8 mouse cellular contexts compared by ENCODE assay signal in genomic region chr13:63901714-63902597, GRCm38 (mm10).
DNase-seq lines count a peak whose midpoint lies in the region; ATAC-seq and TF ChIP-seq lines count a peak whose summit lies in the region.

No protein-coding gene starts in this region.

- 10% methylated on average over 28 of the region's 28 CpGs for WGBS in forebrain, embryonic 12.5 days
- 9% methylated on average over 28 of the region's 28 CpGs for WGBS in heart, embryonic 16.5 days
- WGBS in stomach, embryonic 14.5 days, result 19% methylated on average over 28 of the region's 28 CpGs

- in situ Hi-C loops in ES-E14 (cut with MboI; ENCODE audit: low sequenced_read_pairs in 2 of 2, unreplicated experiment in 2 of 2), result no loop called here

- H3K9ac ChIP-seq in ES-E14 (ENCODE audit: insufficient read depth, low read depth, low read length, poor library complexity, severe bottlenecking), result no peak overlapping the region; the same call in 1 of the 2 replicates
- H3K9ac ChIP-seq in forebrain, embryonic 12.5 days, result no peak overlapping the region
- peak overlapping the region; percentile 74 for H3K9ac ChIP-seq in heart, embryonic 16.5 days (ENCODE audit: low read length)
- no peak overlapping the region; the same call in 1 of the 2 replicates for H3K9ac ChIP-seq in stomach, embryonic 14.5 days (replicated peaks; ENCODE audit: low read depth, low read length)

- no peak overlapping the region for H3K27ac ChIP-seq in ES-E14 (ENCODE audit: insufficient read depth, low read depth, low read length, poor library complexity, severe bottlenecking)
- H3K27ac ChIP-seq in forebrain, embryonic 12.5 days, result no peak overlapping the region
- peak overlapping the region; percentile 61 for H3K27ac ChIP-seq in heart, embryonic 16.5 days (ENCODE audit: low read length)
- peak overlapping the region; percentile 52 for H3K27ac ChIP-seq in stomach, embryonic 14.5 days (ENCODE audit: low read length)

- H3K4me2 ChIP-seq in forebrain, embryonic 12.5 days, result peak overlapping the region; percentile 61
- H3K4me2 ChIP-seq in heart, embryonic 16.5 days (ENCODE audit: low read depth, low read length), result peak overlapping the region; percentile 71
- H3K4me2 ChIP-seq in stomach, embryonic 14.5 days (replicated peaks; ENCODE audit: low read depth, low read length), result peak overlapping the region; percentile 39

- ATAC-seq in forebrain, embryonic 12.5 days (ENCODE audit: low FRiP score), result peak; percentile 30; the same call in 1 of the 2 replicates
- peak; percentile 80 for ATAC-seq in heart, embryonic 16.5 days (replicated peaks; ENCODE audit: extremely low read depth, insufficient read depth, low FRiP score)
- ATAC-seq in megakaryocyte, adult 5-6 weeks (ENCODE audit: poor library complexity, severe bottlenecking), result peak; percentile 48
- ATAC-seq in stomach, embryonic 14.5 days (ENCODE audit: insufficient number of reproducible peaks, insufficient read depth, low FRiP score, low read depth), result peak; percentile 57; the same call in 1 of the 2 replicates

- peaks cover 46% of the 10 kb centered on the region for H3K27me3 ChIP-seq in forebrain, embryonic 12.5 days
- no peaks in the 10 kb centered on the region for H3K27me3 ChIP-seq in heart, embryonic 16.5 days (ENCODE audit: control insufficient read depth, insufficient read depth, low read length)
- no peaks in the 10 kb centered on the region for H3K27me3 ChIP-seq in stomach, embryonic 14.5 days (ENCODE audit: control insufficient read depth, insufficient read depth, low read length)

- no peak for DNase-seq in ES-E14 (ENCODE audit: low read depth, low spot score)
- DNase-seq in brain, adult 2 months (ENCODE audit: low read depth, low spot score), result peak; percentile 85
- peak; percentile 8 to 15 for DNase-seq in left cerebral cortex, adult 8-10 months (ENCODE audit: low spot score in 2 of 2)
- DNase-seq in urinary bladder, postnatal 25 days (ENCODE audit: low spot score), result no peak

- H3K4me3 ChIP-seq in ES-E14 (ENCODE audit: insufficient read depth in 1 of 2, low read depth in 1 of 2, low read length in 2 of 2, poor library complexity in 1 of 2, severe bottlenecking in 1 of 2), result peak overlapping the region; percentile 3 to 48; a peak in 3 of 4 replicates
- H3K4me3 ChIP-seq in forebrain, embryonic 12.5 days (replicated peaks), result peak overlapping the region; percentile 29
- peak overlapping the region; percentile 47 for H3K4me3 ChIP-seq in heart, embryonic 16.5 days (ENCODE audit: low read length)
- H3K4me3 ChIP-seq in stomach, embryonic 14.5 days (ENCODE audit: low read depth, low read length), result peak overlapping the region; percentile 3; the same call in 1 of the 2 replicates

- no peaks in the 10 kb centered on the region for H3K9me3 ChIP-seq in ES-E14 (ENCODE audit: control insufficient read depth, insufficient read depth, low read depth, low read length)
- no peaks in the 10 kb centered on the region for H3K9me3 ChIP-seq in forebrain, embryonic 12.5 days
- H3K9me3 ChIP-seq in heart, embryonic 16.5 days (replicated peaks; ENCODE audit: control insufficient read depth, low read length), result no peaks in the 10 kb centered on the region
- H3K9me3 ChIP-seq in stomach, embryonic 14.5 days (ENCODE audit: control insufficient read depth, low read depth, low read length), result no peaks in the 10 kb centered on the region

- H3K36me3 ChIP-seq in ES-E14 (ENCODE audit: control insufficient read depth, insufficient read depth, low read length, poor library complexity, severe bottlenecking), result peaks cover 2% of the 10 kb centered on the region; the same call in 1 of the 2 replicates
- H3K36me3 ChIP-seq in forebrain, embryonic 12.5 days (replicated peaks), result no peaks in the 10 kb centered on the region
- no peaks in the 10 kb centered on the region for H3K36me3 ChIP-seq in heart, embryonic 16.5 days (ENCODE audit: control insufficient read depth, insufficient read depth)
- no peaks in the 10 kb centered on the region; the same call in 1 of the 2 replicates for H3K36me3 ChIP-seq in stomach, embryonic 14.5 days (ENCODE audit: control insufficient read depth, insufficient read depth, low read length)

- H3K4me1 ChIP-seq in ES-E14 (ENCODE audit: control insufficient read depth in 2 of 2, insufficient read depth in 2 of 2, low read length in 2 of 2, poor library complexity in 1 of 2), result peaks cover 5 to 6% of the 10 kb centered on the region in 2 experiments; a peak in 2 of 4 replicates
- peaks cover 19% of the 10 kb centered on the region for H3K4me1 ChIP-seq in forebrain, embryonic 12.5 days
- H3K4me1 ChIP-seq in heart, embryonic 16.5 days (ENCODE audit: control insufficient read depth, insufficient read depth, low read length), result peaks cover 16% of the 10 kb centered on the region
- peaks cover 21% of the 10 kb centered on the region for H3K4me1 ChIP-seq in stomach, embryonic 14.5 days (ENCODE audit: control insufficient read depth, insufficient read depth, low read length)

TF ChIP-seq in ES-E14, 5 proteins besides CTCF, POLR2A, EP300 and RAD21:
- TF ChIP-seq ZNF384 (IDR thresholded peaks at IDR 0.05; ENCODE audit: low read depth, low read length) (no peak), CHD2 (IDR thresholded peaks at IDR 0.05; ENCODE audit: low read depth, low read length) (no peak), ZC3H11A (IDR thresholded peaks at IDR 0.05; ENCODE audit: borderline replicate concordance, low read depth, low read length) (no peak), MAFK (IDR thresholded peaks at IDR 0.05; ENCODE audit: insufficient read depth, low read depth, low read length) (no peak), HCFC1 (IDR thresholded peaks at IDR 0.05; ENCODE audit: borderline replicate concordance, insufficient read depth, low read length) (no peak)

Comparison
In these comparisons a context has a peak if more than half of its experiments do, and no peak if none do; other contexts are left out.
1. DNase-seq: peak in brain, adult 2 months (single experiment) and left cerebral cortex, adult 8-10 months (2 of 2); none in ES-E14 (single experiment) and urinary bladder, postnatal 25 days (single experiment).
2. H3K27ac ChIP-seq: peak in heart, embryonic 16.5 days (single experiment) and stomach, embryonic 14.5 days (single experiment); none in ES-E14 (single experiment) and forebrain, embryonic 12.5 days (single experiment).
3. ATAC-seq: peak in every context shown above with its lines; median percentile 80 in heart, embryonic 16.5 days; 57 in stomach, embryonic 14.5 days; 48 in megakaryocyte, adult 5-6 weeks; 30 in forebrain, embryonic 12.5 days.
4. Peak in every context shown above with its lines, with median percentiles within 50 percentile points of each other: H3K4me3 ChIP-seq and H3K4me2 ChIP-seq.